Mouse (Mus musculus): Measurements from ENCODE around the gene Rdh7.
A peak's percentile ranks its signal among the peaks of the same experiment; 100 is the strongest.
"Not testable (repeated sequence)": the region's sequence is repeated elsewhere in the genome, so short reads cannot be mapped to it uniquely, and the experiment has no call there.

Rdh7 gene

GRCm38 (mm10) chr10:127888605-127889004, at the start of gene Rdh7:
Gene Rdh7, minus strand, starts transcription at chr10:127888817.
- DNase-seq (ENCODE audit: low read depth, low spot score) = no peak

GRCm38 (mm10) chr10:127937428-127938010, 48.9 kb upstream of the Rdh7 start:
- no peak for DNase-seq (ENCODE audit: low read depth, low spot score)

GRCm38 (mm10) chr10:127936747-127937409, 48.3 kb upstream of the Rdh7 start:
- no peak for DNase-seq (ENCODE audit: low read depth, low spot score)

- no peak for DNase-seq (ENCODE audit: low read depth, low spot score)
These were observed 47.7 kb upstream of the Rdh7 start for GRCm38 (mm10) chr10:127936271-127936670.

GRCm38 (mm10) chr10:127932290-127932926, 43.8 kb upstream of the Rdh7 start:
- DNase-seq (ENCODE audit: low read depth, low spot score) = no peak

GRCm38 (mm10) chr10:127927737-127928136, 39.1 kb upstream of the Rdh7 start:
- DNase-seq (ENCODE audit: low read depth, low spot score) = no peak

- no peak for DNase-seq (ENCODE audit: low read depth, low spot score)
These were observed 36.2 kb upstream of the Rdh7 start for GRCm38 (mm10) chr10:127924597-127925378.

GRCm38 (mm10) chr10:127923024-127923423, 34.4 kb upstream of the Rdh7 start:
- DNase-seq (ENCODE audit: low read depth, low spot score) = no peak

- DNase-seq (ENCODE audit: low read depth, low spot score) = no peak
These were observed 33.6 kb upstream of the Rdh7 start for GRCm38 (mm10) chr10:127922241-127922640.

GRCm38 (mm10) chr10:127917651-127918050, 29.0 kb upstream of the Rdh7 start:
- DNase-seq (ENCODE audit: low read depth, low spot score) = no peak

- DNase-seq (ENCODE audit: low read depth, low spot score) = not testable (repeated sequence)
These were observed 28.6 kb upstream of the Rdh7 start for GRCm38 (mm10) chr10:127917183-127917582.

- no peak for DNase-seq (ENCODE audit: low read depth, low spot score)
These were observed 27.0 kb upstream of the Rdh7 start for GRCm38 (mm10) chr10:127915578-127915977.

GRCm38 (mm10) chr10:127907386-127907951, 18.9 kb upstream of the Rdh7 start:
- peak; percentile 56 for DNase-seq (ENCODE audit: low read depth, low spot score)

- no peak for DNase-seq (ENCODE audit: low read depth, low spot score)
These were observed 17.5 kb upstream of the Rdh7 start for GRCm38 (mm10) chr10:127906138-127906537.

GRCm38 (mm10) chr10:127904718-127905446, 16.3 kb upstream of the Rdh7 start:
- DNase-seq (ENCODE audit: low read depth, low spot score) = no peak

GRCm38 (mm10) chr10:127903116-127903515, 14.5 kb upstream of the Rdh7 start:
- DNase-seq (ENCODE audit: low read depth, low spot score) = no peak

- DNase-seq (ENCODE audit: low read depth, low spot score) = no peak
These were observed 13.1 kb upstream of the Rdh7 start for GRCm38 (mm10) chr10:127901751-127902150.

GRCm38 (mm10) chr10:127899783-127900182, 11.2 kb upstream of the Rdh7 start:
- DNase-seq (ENCODE audit: low read depth, low spot score) = no peak

GRCm38 (mm10) chr10:127898218-127898617, 9.6 kb upstream of the Rdh7 start, which contains the start of gene Sdr9c7:
Gene Sdr9c7, plus strand, starts transcription at chr10:127898518.
- no peak for DNase-seq (ENCODE audit: low read depth, low spot score)

- DNase-seq (ENCODE audit: low read depth, low spot score) = no peak
These were observed 8.9 kb upstream of the Rdh7 start for GRCm38 (mm10) chr10:127897506-127897905.

- no peak for DNase-seq (ENCODE audit: low read depth, low spot score)
These were observed 8.1 kb upstream of the Rdh7 start for GRCm38 (mm10) chr10:127896705-127897104.
